Mouse (Mus musculus): ENCODE data around the gene Tmem240.

- no peak for TF ChIP-seq POLR2A (IDR thresholded peaks at IDR 0.05; ENCODE audit: insufficient read length, low read depth)
- no peak for TF ChIP-seq MYOG (IDR thresholded peaks at IDR 0.05; ENCODE audit: control insufficient read depth in 1 of 3, insufficient read depth in 1 of 3, insufficient read length in 2 of 3, low read depth in 2 of 3)
- no peak for TF ChIP-seq MYOD1 (IDR thresholded peaks at IDR 0.05; ENCODE audit: control insufficient read depth in 1 of 3, insufficient read length in 2 of 3, low read depth in 2 of 3)
- no peak for TF ChIP-seq CEBPB (IDR thresholded peaks at IDR 0.05; ENCODE audit: insufficient read depth, poor library complexity, severe bottlenecking)
- no peak for TF ChIP-seq E2F4 (IDR thresholded peaks at IDR 0.05; ENCODE audit: insufficient read depth)
- no peak for TF ChIP-seq USF1 (IDR thresholded peaks at IDR 0.05; ENCODE audit: low read depth)
- TF ChIP-seq MAX (IDR thresholded peaks at IDR 0.05; ENCODE audit: low read depth) = no peak
- TF ChIP-seq TCF12 (IDR thresholded peaks at IDR 0.05; ENCODE audit: insufficient read depth, poor library complexity, severe bottlenecking) = no peak
Observed at GRCm38 (mm10) chr4:155692421-155692820, 42.2 kb upstream of the Tmem240 start.
